Mouse (Mus musculus) embryonic facial prominence, embryonic 13.5 days (tissue): ENCODE data around the gene Kcnh1. TPM values are rescaled to one million over a fixed set of nuclear protein-coding genes. Genes with fewer than 3 reads are reported as not detected.

ENCODE experiments used
- ATAC-seq: fragments of 200-750 bp; cut with Nextera tagmentation; 2 replicates; pipeline ENCODE4 v1.8.0; 2017; ENCODE audit warnings: low read depth; ENCODE audit not compliant: insufficient number of reproducible peaks, insufficient read depth, low FRiP score, low TSS enrichment
- H3K27ac ChIP-seq: fragments of 300-500 bp; sonication (generic); 2 replicates; pipeline ENCODE4 v1.5.1; 2015; ENCODE audit warnings: moderate library complexity, mild to moderate bottlenecking, inconsistent platforms
- H3K27me3 ChIP-seq: fragments of 300-500 bp; sonication (generic); 2 replicates; pipeline ENCODE4 v1.6.1; 2015; ENCODE audit warnings: mild to moderate bottlenecking, inconsistent platforms
- H3K36me3 ChIP-seq: fragments of 300-500 bp; sonication (generic); 2 replicates; pipeline ENCODE4 v1.6.1; 2015; ENCODE audit warnings: mild to moderate bottlenecking, inconsistent platforms
- H3K4me1 ChIP-seq: fragments of 300-500 bp; sonication (generic); 2 replicates; pipeline ENCODE4 v1.6.1; 2015; ENCODE audit warnings: inconsistent platforms
- H3K4me2 ChIP-seq: fragments of 300-500 bp; sonication (generic); 2 replicates; pipeline ENCODE4 v1.6.1; 2015; ENCODE audit warnings: moderate library complexity, mild to moderate bottlenecking, inconsistent platforms
- H3K4me3 ChIP-seq: fragments of 300-500 bp; sonication (generic); 2 replicates; pipeline ENCODE4 v1.5.1; 2015; ENCODE audit warnings: mild to moderate bottlenecking, inconsistent platforms
- H3K9ac ChIP-seq: fragments of 300-500 bp; sonication (generic); 2 replicates; pipeline ENCODE4 v1.6.1; 2015; ENCODE audit warnings: mild to moderate bottlenecking, inconsistent platforms
- H3K9me3 ChIP-seq: fragments of 300-500 bp; sonication (generic); 2 replicates; pipeline ENCODE4 v1.6.1; 2016; ENCODE audit warnings: inconsistent platforms
- WGBS: fragments of 180-500 bp; shearing (Covaris S2); methylation state at CpG from one replicate; pipeline ENCODE4 v1.1.7; 2015; ENCODE audit warnings: mixed read lengths; 5-methylcytosine and 5-hydroxymethylcytosine counted together
- polyA plus RNA-seq: library from polyadenylated mRNA; unstranded; fragments of >200 nt; fragmentation: Nextera tagmentation; extraction: Ambion mirVana; gene quantifications from 2 replicates; pipeline ENCODE4 v1.2.1, GENCODE M21; 2015

Kcnh1 gene
- polyA plus RNA-seq, 1 experiment from 2014 or later: 1.3 TPM

- H3K27ac ChIP-seq: no peak overlapping the region
- H3K36me3 ChIP-seq: no peaks in the 10 kb centered on the region
- H3K27me3 ChIP-seq: no peaks in the 10 kb centered on the region
- no peak for ATAC-seq
- WGBS: 46% methylated on average over 1 of the region's 1 CpGs
- H3K4me3 ChIP-seq: no peak overlapping the region
- H3K9ac ChIP-seq: no peak overlapping the region
- H3K9me3 ChIP-seq: no peaks in the 10 kb centered on the region
- no peak overlapping the region for H3K4me2 ChIP-seq
- no peaks in the 10 kb centered on the region for H3K4me1 ChIP-seq
Measured at GRCm38 (mm10) chr1:192202936-192203335, 12.4 kb downstream of the Kcnh1 start.

- no peak overlapping the region for H3K4me2 ChIP-seq
- ATAC-seq: no peak
Measured at GRCm38 (mm10) chr1:192207956-192208355, 17.4 kb downstream of the Kcnh1 start.

GRCm38 (mm10) chr1:192212448-192212847, 21.9 kb downstream of the Kcnh1 start:
- Histone ChIP-seq H3K4me2 (no peak overlapping the region), H3K4me1 (no peaks in the 10 kb centered on the region), H3K36me3 (no peaks in the 10 kb centered on the region), H3K9me3 (no peaks in the 10 kb centered on the region), H3K27me3 (no peaks in the 10 kb centered on the region), H3K4me3 (no peak overlapping the region), H3K27ac (no peak overlapping the region), H3K9ac (no peak overlapping the region)
- ATAC-seq: no peak
- 73% methylated on average over 2 of the region's 2 CpGs for WGBS

More at GRCm38 (mm10) chr1:192207956-192208355, 17.4 kb downstream of the Kcnh1 start:
- H3K9me3 ChIP-seq: no peaks in the 10 kb centered on the region
- H3K9ac ChIP-seq: no peak overlapping the region
- no peaks in the 10 kb centered on the region for H3K27me3 ChIP-seq
- 53% methylated on average over 5 of the region's 5 CpGs for WGBS
- H3K36me3 ChIP-seq: no peaks in the 10 kb centered on the region
- H3K27ac ChIP-seq: no peak overlapping the region
- H3K4me1 ChIP-seq: no peaks in the 10 kb centered on the region
- no peak overlapping the region for H3K4me3 ChIP-seq

GRCm38 (mm10) chr1:192214666-192215065, 24.1 kb downstream of the Kcnh1 start:
- H3K36me3 ChIP-seq: no peaks in the 10 kb centered on the region
- no peak overlapping the region for H3K4me3 ChIP-seq
- no peak for ATAC-seq
- H3K27me3 ChIP-seq: no peaks in the 10 kb centered on the region
- 84% methylated on average over 4 of the region's 4 CpGs for WGBS
- no peak overlapping the region for H3K4me2 ChIP-seq
- no peak overlapping the region for H3K27ac ChIP-seq
- no peaks in the 10 kb centered on the region for H3K4me1 ChIP-seq
- H3K9ac ChIP-seq: no peak overlapping the region
- no peaks in the 10 kb centered on the region for H3K9me3 ChIP-seq

GRCm38 (mm10) chr1:192220156-192220555, 29.6 kb downstream of the Kcnh1 start:
- H3K27me3 ChIP-seq: no peaks in the 10 kb centered on the region
- no peak overlapping the region for H3K4me2 ChIP-seq
- H3K36me3 ChIP-seq: no peaks in the 10 kb centered on the region
- H3K4me1 ChIP-seq: 0 out of 2 replicates have a peak, but pooled peaks cover 4% of the 10 kb centered on the region
- 70% methylated on average over 2 of the region's 2 CpGs for WGBS
- H3K4me3 ChIP-seq: no peak overlapping the region
- no peak overlapping the region for H3K9ac ChIP-seq
- no peak overlapping the region for H3K27ac ChIP-seq
- no peak for ATAC-seq
- H3K9me3 ChIP-seq: no peaks in the 10 kb centered on the region

- Histone ChIP-seq H3K4me2 (no peak overlapping the region), H3K27ac (no peak overlapping the region), H3K4me3 (no peak overlapping the region), H3K27me3 (no peaks in the 10 kb centered on the region), H3K4me1 (0 out of 2 replicates have a peak, but pooled peaks cover 4% of the 10 kb centered on the region), H3K9me3 (0 out of 2 replicates have a peak, but pooled peaks cover 6% of the 10 kb centered on the region), H3K36me3 (no peaks in the 10 kb centered on the region), H3K9ac (no peak overlapping the region)
- WGBS: 14% methylated on average over 4 of the region's 4 CpGs
- ATAC-seq: no peak
Measured at GRCm38 (mm10) chr1:192224161-192224560, 33.6 kb downstream of the Kcnh1 start.

GRCm38 (mm10) chr1:192232696-192233095, 42.1 kb downstream of the Kcnh1 start:
- ATAC-seq: no peak
- Histone ChIP-seq H3K9ac (no peak overlapping the region), H3K4me2 (no peak overlapping the region), H3K27ac (no peak overlapping the region), H3K36me3 (no peaks in the 10 kb centered on the region), H3K9me3 (0 out of 2 replicates have a peak, but pooled peaks cover 6% of the 10 kb centered on the region), H3K4me1 (peaks cover 5% of the 10 kb centered on the region; the same call in 1 of the 2 replicates), H3K4me3 (no peak overlapping the region), H3K27me3 (no peaks in the 10 kb centered on the region)
- WGBS: 44% methylated on average over 1 of the region's 1 CpGs

GRCm38 (mm10) chr1:192246836-192247235, 56.3 kb downstream of the Kcnh1 start:
- Histone ChIP-seq H3K4me3 (no peak overlapping the region), H3K27me3 (no peaks in the 10 kb centered on the region), H3K9ac (no peak overlapping the region), H3K4me1 (no peaks in the 10 kb centered on the region), H3K9me3 (no peaks in the 10 kb centered on the region), H3K27ac (no peak overlapping the region), H3K4me2 (no peak overlapping the region), H3K36me3 (no peaks in the 10 kb centered on the region)
- ATAC-seq: no peak
- 78% methylated on average over 3 of the region's 3 CpGs for WGBS

- H3K27ac ChIP-seq: no peak overlapping the region
- no peak for ATAC-seq
- no peak overlapping the region for H3K9ac ChIP-seq
- no peaks in the 10 kb centered on the region for H3K4me1 ChIP-seq
- WGBS: 90% methylated on average over 5 of the region's 5 CpGs
- H3K27me3 ChIP-seq: no peaks in the 10 kb centered on the region
- H3K9me3 ChIP-seq: no peaks in the 10 kb centered on the region
- H3K4me3 ChIP-seq: no peak overlapping the region
- H3K36me3 ChIP-seq: no peaks in the 10 kb centered on the region
- no peak overlapping the region for H3K4me2 ChIP-seq
Measured at GRCm38 (mm10) chr1:192259146-192259545, 68.6 kb downstream of the Kcnh1 start.

- H3K4me3 ChIP-seq: no peak overlapping the region
- no peaks in the 10 kb centered on the region for H3K36me3 ChIP-seq
- no peaks in the 10 kb centered on the region for H3K4me1 ChIP-seq
- H3K9me3 ChIP-seq: no peaks in the 10 kb centered on the region
- H3K27ac ChIP-seq: no peak overlapping the region
- no peak overlapping the region for H3K9ac ChIP-seq
- H3K27me3 ChIP-seq: no peaks in the 10 kb centered on the region
- 83% methylated on average over 7 of the region's 7 CpGs for WGBS
- H3K4me2 ChIP-seq: no peak overlapping the region
- ATAC-seq: no peak
Measured at GRCm38 (mm10) chr1:192259616-192260015, 69.0 kb downstream of the Kcnh1 start.

- WGBS: 78% methylated on average over 1 of the region's 1 CpGs
- ATAC-seq: no peak
- Histone ChIP-seq H3K27me3 (no peaks in the 10 kb centered on the region), H3K4me3 (no peak overlapping the region), H3K4me2 (no peak overlapping the region), H3K9ac (no peak overlapping the region), H3K9me3 (no peaks in the 10 kb centered on the region), H3K27ac (no peak overlapping the region), H3K36me3 (no peaks in the 10 kb centered on the region), H3K4me1 (no peaks in the 10 kb centered on the region)
Measured at GRCm38 (mm10) chr1:192265704-192266103, 75.1 kb downstream of the Kcnh1 start.

- H3K27ac ChIP-seq: no peak overlapping the region
- H3K9me3 ChIP-seq: no peaks in the 10 kb centered on the region
- WGBS: 91% methylated on average over 6 of the region's 6 CpGs
- H3K4me3 ChIP-seq: no peak overlapping the region
- no peaks in the 10 kb centered on the region for H3K36me3 ChIP-seq
- no peaks in the 10 kb centered on the region for H3K27me3 ChIP-seq
- H3K4me1 ChIP-seq: peaks cover 6% of the 10 kb centered on the region
- no peak overlapping the region for H3K9ac ChIP-seq
- no peak overlapping the region for H3K4me2 ChIP-seq
- ATAC-seq: no peak
Measured at GRCm38 (mm10) chr1:192266956-192267355, 76.4 kb downstream of the Kcnh1 start.

- H3K4me2 ChIP-seq: no peak overlapping the region
- no peak for ATAC-seq
- H3K9me3 ChIP-seq: no peaks in the 10 kb centered on the region
- H3K27me3 ChIP-seq: no peaks in the 10 kb centered on the region
- no peak overlapping the region for H3K9ac ChIP-seq
- no peak overlapping the region for H3K4me3 ChIP-seq
- H3K36me3 ChIP-seq: no peaks in the 10 kb centered on the region
- WGBS: 81% methylated on average over 5 of the region's 5 CpGs
- no peak overlapping the region for H3K27ac ChIP-seq
- H3K4me1 ChIP-seq: peaks cover 6% of the 10 kb centered on the region
Measured at GRCm38 (mm10) chr1:192268878-192269277, 78.3 kb downstream of the Kcnh1 start.
